Comparison of ENCODE assay signal across 8 mouse cellular contexts in genomic region chr11:77685383-77686265, GRCm38 (mm10). TPM values are rescaled to one million over a fixed set of nuclear protein-coding genes. Genes with fewer than 3 reads are reported as not detected.
DNase-seq lines count a peak whose midpoint lies in the region; ATAC-seq lines count a peak whose summit lies in the region.

Gene Nufip2, plus strand, starts transcription at chr11:77686155.

- H3K4me3 ChIP-seq in heart, embryonic 10.5 days = peak within 1 kb of the TSS; percentile 83
- H3K4me3 ChIP-seq in kidney, embryonic 15.5 days (replicated peaks) = peak within 1 kb of the TSS; percentile 100

- peaks cover 7% of the 10 kb centered on the region; the same call in 1 of the 2 replicates for H3K4me1 ChIP-seq in heart, embryonic 10.5 days
- peaks cover 8% of the 10 kb centered on the region for H3K4me1 ChIP-seq in kidney, embryonic 15.5 days

- H3K36me3 ChIP-seq in heart, embryonic 10.5 days = peaks cover 14% of the 10 kb centered on the region; the same call in 1 of the 2 replicates
- peaks cover 7% of the 10 kb centered on the region for H3K36me3 ChIP-seq in kidney, embryonic 15.5 days

- WGBS in heart, embryonic 10.5 days = under 1% methylated on average over 38 of the region's 38 CpGs
- under 1% methylated on average over 38 of the region's 38 CpGs for WGBS in kidney, embryonic 15.5 days

- H3K9me3 ChIP-seq in heart, embryonic 10.5 days = no peaks in the 10 kb centered on the region
- no peaks in the 10 kb centered on the region for H3K9me3 ChIP-seq in kidney, embryonic 15.5 days (replicated peaks)

- no peaks in the 10 kb centered on the region for H3K27me3 ChIP-seq in heart, embryonic 10.5 days (ENCODE audit: insufficient read depth, poor library complexity, severe bottlenecking)
- no peaks in the 10 kb centered on the region for H3K27me3 ChIP-seq in kidney, embryonic 15.5 days

- H3K27ac ChIP-seq in heart, embryonic 10.5 days = peak within 1 kb of the TSS; percentile 99
- peak within 1 kb of the TSS; percentile 99 for H3K27ac ChIP-seq in kidney, embryonic 15.5 days

- peak within 1 kb of the TSS; percentile 94 for H3K9ac ChIP-seq in kidney, embryonic 15.5 days

- H3K4me2 ChIP-seq in kidney, embryonic 15.5 days = peak within 1 kb of the TSS; percentile 60

- peak; percentile 97 to 98 for DNase-seq in B cell, adult 2 months
- DNase-seq in brain, adult 2 months (ENCODE audit: low read depth, low spot score) = peak; percentile 100
- peak; percentile 99 for DNase-seq in heart, embryonic 10.5 days (ENCODE audit: low spot score)
- DNase-seq in liver = peak; percentile 99
- DNase-seq in spleen, postnatal 4 days (ENCODE audit: low spot score in 2 of 2) = peak; percentile 99

- ATAC-seq in erythroblast, adult 5-6 weeks (replicated peaks; ENCODE audit: low FRiP score, poor library complexity, severe bottlenecking) = peak; percentile 96
- peak; percentile 98 for ATAC-seq in kidney, embryonic 15.5 days (replicated peaks; ENCODE audit: low FRiP score)
- ATAC-seq in monocyte, adult 5-6 weeks (replicated peaks; ENCODE audit: insufficient number of reproducible peaks, low FRiP score, low TSS enrichment, poor library complexity, severe bottlenecking) = peak; percentile 99

RNA-seq across cellular contexts. Expression of gene Nufip2, which starts in this region (rescaled TPM):
- total RNA-seq in erythroblast, adult 5-6 weeks (2015; ENCODE audit: low replicate concordance) = 17.8 and 29.8 TPM in 2 replicates
- 21.2 and 25.6 TPM in 2 replicates for total RNA-seq in erythroblast, adult 5-6 weeks (2017; ENCODE audit: low replicate concordance)
- 3.9 TPM in 2 replicates for polyA plus RNA-seq in heart, embryonic 10.5 days (2016; fragmentation: Nextera tagmentation; extraction: Ambion mirVana)
- 4.0 and 5.2 TPM in 2 replicates for polyA plus RNA-seq in kidney, embryonic 15.5 days (2015; fragmentation: Nextera tagmentation; extraction: Ambion mirVana)
- 135 to 169 TPM (median 146 TPM) in 3 replicates for total RNA-seq in monocyte, adult 5-6 weeks (2017)

Comparison
In these comparisons a context has a peak if more than half of its experiments do, and no peak if none do; other contexts are left out.
1. Peak in every context shown above with its lines: DNase-seq, ATAC-seq, H3K4me3 ChIP-seq and H3K27ac ChIP-seq.